Mouse (Mus musculus) lung, embryonic 15.5 days (tissue): ENCODE measurements around the gene 4933421I07Rik. TPM values are rescaled to one million over a fixed set of nuclear protein-coding genes. Genes with fewer than 3 reads are reported as not detected.

Experiments used
- ATAC-seq: fragments of 200-750 bp; cut with Nextera tagmentation; 2 replicates; pipeline ENCODE4 v1.8.0; 2017; ENCODE audit warnings: moderate number of reproducible peaks, borderline replicate concordance; ENCODE audit not compliant: low FRiP score, low TSS enrichment; ENCODE audit errors: extremely low read depth
- H3K27ac ChIP-seq: fragments of 300-500 bp; sonication (generic); 2 replicates; pipeline ENCODE4 v1.5.1; 2015; ENCODE audit warnings: moderate library complexity, mild to moderate bottlenecking, inconsistent platforms
- H3K27me3 ChIP-seq: fragments of 300-500 bp; sonication (generic); 2 replicates; pipeline ENCODE4 v1.6.1; 2015; ENCODE audit warnings: inconsistent platforms
- H3K36me3 ChIP-seq: fragments of 300-500 bp; sonication (generic); 2 replicates; pipeline ENCODE4 v1.6.1; 2015; ENCODE audit warnings: inconsistent platforms
- H3K4me1 ChIP-seq: fragments of 300-500 bp; sonication (generic); 2 replicates; pipeline ENCODE4 v1.6.1; 2015; ENCODE audit warnings: inconsistent platforms
- H3K4me2 ChIP-seq: fragments of 300-500 bp; sonication (generic); 2 replicates; pipeline ENCODE4 v1.6.1; 2015; ENCODE audit warnings: inconsistent platforms, mild to moderate bottlenecking, moderate library complexity
- H3K4me3 ChIP-seq: fragments of 300-500 bp; sonication (generic); 2 replicates; pipeline ENCODE4 v1.5.1; 2015; ENCODE audit warnings: mild to moderate bottlenecking, inconsistent platforms
- H3K9ac ChIP-seq: fragments of 300-500 bp; sonication (generic); 2 replicates; pipeline ENCODE4 v1.6.1; 2015; ENCODE audit warnings: inconsistent platforms
- H3K9me3 ChIP-seq: fragments of 300-500 bp; sonication (generic); 2 replicates; pipeline ENCODE4 v1.6.1; 2016; ENCODE audit warnings: inconsistent platforms
- WGBS: fragments of 180-500 bp; shearing (Covaris S2); methylation state at CpG from one replicate; pipeline ENCODE4 v1.1.7; 2015; 5-methylcytosine and 5-hydroxymethylcytosine counted together
- polyA plus RNA-seq: library from polyadenylated mRNA; unstranded; fragments of >200 nt; fragmentation: Nextera tagmentation; extraction: Ambion mirVana; gene quantifications from 2 replicates; pipeline ENCODE4 v1.2.1, GENCODE M21; 2015

The 4933421I07Rik gene
- polyA plus RNA-seq: not detected in 2 replicates

DNA sequence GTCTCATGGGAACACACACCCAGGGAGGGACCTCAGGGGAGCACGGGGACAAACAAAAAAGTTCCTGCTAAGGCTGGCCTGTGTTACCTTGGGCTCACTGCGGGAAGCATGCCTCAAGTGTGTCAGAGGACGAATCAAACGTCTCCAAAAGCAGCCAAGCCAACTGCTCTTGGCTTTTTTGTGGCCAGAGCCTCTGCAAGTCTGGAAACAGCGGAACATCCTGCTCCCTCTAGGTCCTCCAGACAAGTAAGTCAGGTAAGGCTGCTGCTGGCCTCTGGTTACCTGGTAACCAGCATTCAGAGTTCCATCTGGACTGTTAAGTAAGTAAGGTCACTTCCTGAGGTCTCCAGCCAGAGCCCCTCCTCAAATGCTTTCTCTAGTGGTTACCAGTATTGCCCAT, at the start of gene 4933421I07Rik:
Gene 4933421I07Rik, minus strand, starts transcription at position 271 of the 400 bp plus-strand sequence.
- no peak within 1 kb of the TSS for H3K4me2 ChIP-seq
- H3K9ac ChIP-seq: no peak within 1 kb of the TSS
- no peaks in the 10 kb centered on the region for H3K9me3 ChIP-seq
- no peak within 1 kb of the TSS for H3K4me3 ChIP-seq
- no peak for ATAC-seq
- 62% methylated on average over 5 of the region's 5 CpGs for WGBS
- no peaks in the 10 kb centered on the region for H3K4me1 ChIP-seq
- no peaks in the 10 kb centered on the region for H3K36me3 ChIP-seq
- H3K27ac ChIP-seq: no peak within 1 kb of the TSS
- H3K27me3 ChIP-seq: no peaks in the 10 kb centered on the region

DNA sequence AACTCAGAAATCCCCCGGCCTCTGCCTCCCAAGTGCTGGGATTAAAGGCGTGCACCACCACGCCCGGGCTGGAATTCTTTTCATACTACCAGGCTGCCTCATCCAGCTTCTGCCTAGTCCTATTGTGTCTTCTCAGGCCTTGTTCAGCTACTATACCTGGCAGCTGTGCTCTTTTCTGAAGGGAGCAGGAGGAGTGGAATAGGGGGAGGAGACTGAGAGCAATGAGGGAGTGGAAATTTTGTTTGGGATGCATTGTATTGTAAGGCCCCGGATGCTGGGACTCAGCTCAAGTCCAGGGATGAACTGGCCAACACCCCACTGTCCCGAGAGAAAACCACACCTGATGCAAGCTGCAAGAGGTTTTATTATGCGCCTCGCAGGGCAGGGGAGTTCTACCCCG, 49.4 kb upstream of the 4933421I07Rik start:
- Histone ChIP-seq H3K27ac (no peak overlapping the region), H3K9ac (no peak overlapping the region), H3K27me3 (no peaks in the 10 kb centered on the region), H3K4me1 (no peaks in the 10 kb centered on the region), H3K9me3 (no peaks in the 10 kb centered on the region), H3K4me2 (no peak overlapping the region), H3K36me3 (peaks cover 10% of the 10 kb centered on the region; the same call in 1 of the 2 replicates), H3K4me3 (no peak overlapping the region)
- ATAC-seq: no peak
- WGBS: 95% methylated on average over 9 of the region's 9 CpGs

DNA sequence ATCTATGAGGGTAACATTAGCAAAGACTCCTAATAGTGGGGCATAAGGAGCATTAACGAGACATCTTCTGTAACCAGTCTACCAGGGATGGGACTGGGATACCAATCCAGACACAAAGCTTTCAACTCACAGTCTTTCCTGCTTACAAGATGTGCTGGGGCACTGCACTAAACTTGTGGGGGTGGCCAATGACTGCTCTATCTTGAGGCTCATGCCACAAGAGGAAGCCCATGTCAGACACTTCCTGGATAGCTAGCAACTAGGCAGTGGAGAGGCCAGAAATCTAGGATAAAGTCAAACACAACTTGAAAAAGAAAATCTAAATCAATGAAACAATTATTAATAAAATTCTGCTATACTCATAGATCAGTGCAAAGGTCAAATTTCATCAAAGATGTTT, 48.3 kb upstream of the 4933421I07Rik start:
- Histone ChIP-seq H3K4me3 (no peak overlapping the region), H3K4me1 (no peaks in the 10 kb centered on the region), H3K9ac (no peak overlapping the region), H3K4me2 (no peak overlapping the region), H3K36me3 (peaks cover 10% of the 10 kb centered on the region; the same call in 1 of the 2 replicates), H3K9me3 (no peaks in the 10 kb centered on the region), H3K27me3 (no peaks in the 10 kb centered on the region), H3K27ac (no peak overlapping the region)
- WGBS: 100% methylated on average over 1 of the region's 1 CpGs
- no peak for ATAC-seq

DNA sequence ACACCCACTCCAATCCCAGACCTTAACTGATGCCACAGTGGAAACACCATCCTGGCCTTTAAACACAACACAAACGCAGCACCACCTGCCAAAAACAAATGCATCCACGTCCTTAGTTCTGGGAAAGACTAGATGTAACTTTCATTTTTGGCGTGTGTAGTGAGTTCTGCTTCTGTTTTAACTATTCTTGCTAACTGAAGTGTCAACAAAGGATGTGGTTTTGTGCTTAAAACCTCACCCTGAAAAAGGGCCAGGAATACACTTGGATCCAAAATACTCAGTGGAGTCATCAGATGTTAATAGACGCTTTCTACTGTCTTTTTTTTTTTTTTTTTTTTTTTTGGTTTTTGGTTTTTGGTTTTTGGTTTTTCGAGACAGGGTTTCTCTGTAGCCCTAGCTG, 42.9 kb upstream of the 4933421I07Rik start:
- H3K27me3 ChIP-seq: no peaks in the 10 kb centered on the region
- WGBS: 82% methylated on average over 5 of the region's 5 CpGs
- no peak for ATAC-seq

DNA sequence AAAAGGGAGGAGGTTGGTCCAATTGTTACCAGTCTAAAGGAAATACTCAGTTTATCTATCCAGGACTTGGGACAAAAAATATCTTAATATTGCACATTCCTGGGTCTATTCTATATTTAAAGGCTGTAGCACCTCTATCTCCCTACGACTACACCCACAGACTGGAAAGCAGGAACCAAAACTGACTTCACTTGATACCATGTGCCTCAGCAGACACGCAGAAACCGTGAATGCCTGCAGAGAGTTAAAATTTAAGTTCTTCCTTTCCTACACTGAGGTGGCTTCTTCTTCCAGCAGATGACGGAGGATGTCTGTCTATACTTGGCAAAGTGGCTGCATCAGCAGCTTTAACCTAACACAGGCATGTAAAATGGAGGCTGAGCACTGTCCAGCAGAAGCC, 42.4 kb upstream of the 4933421I07Rik start:
- no peak for ATAC-seq
- no peak overlapping the region for H3K9ac ChIP-seq
- H3K9me3 ChIP-seq: no peaks in the 10 kb centered on the region
- peaks cover 18% of the 10 kb centered on the region for H3K36me3 ChIP-seq
- 86% methylated on average over 4 of the region's 4 CpGs for WGBS
- H3K4me3 ChIP-seq: no peak overlapping the region
- H3K27me3 ChIP-seq: no peaks in the 10 kb centered on the region
- H3K27ac ChIP-seq: no peak overlapping the region
- no peak overlapping the region for H3K4me2 ChIP-seq
- no peaks in the 10 kb centered on the region for H3K4me1 ChIP-seq

More for the DNA sequence above, 42.9 kb upstream of the 4933421I07Rik start:
- Histone ChIP-seq H3K4me3 (no peak overlapping the region), H3K9ac (no peak overlapping the region), H3K4me1 (no peaks in the 10 kb centered on the region), H3K27ac (no peak overlapping the region), H3K9me3 (no peaks in the 10 kb centered on the region), H3K4me2 (no peak overlapping the region), H3K36me3 (peaks cover 18% of the 10 kb centered on the region)

DNA sequence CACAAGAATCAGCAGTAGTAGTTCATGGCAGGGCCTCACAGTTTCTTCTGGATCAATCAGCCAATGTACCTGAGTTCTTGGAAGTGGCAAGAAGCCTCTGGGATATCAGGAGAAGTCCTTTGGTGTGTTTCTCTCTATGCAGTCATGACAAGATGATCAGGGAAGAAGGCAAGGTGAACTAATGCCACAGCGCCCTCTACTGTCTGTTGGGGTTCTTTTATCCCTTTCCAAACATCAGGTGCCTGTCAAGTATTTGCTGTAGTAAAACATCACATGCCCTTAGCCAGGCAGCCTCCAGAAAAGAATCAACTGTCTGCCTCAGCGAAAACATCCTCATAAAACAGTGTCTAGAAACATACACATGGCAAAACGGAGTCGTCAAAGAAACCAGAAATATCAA, 6.7 kb upstream of the 4933421I07Rik start:
- Histone ChIP-seq H3K9me3 (no peaks in the 10 kb centered on the region), H3K27me3 (no peaks in the 10 kb centered on the region), H3K9ac (no peak overlapping the region), H3K4me2 (no peak overlapping the region), H3K27ac (no peak overlapping the region), H3K4me1 (no peaks in the 10 kb centered on the region), H3K4me3 (no peak overlapping the region), H3K36me3 (no peaks in the 10 kb centered on the region)
- 57% methylated on average over 4 of the region's 4 CpGs for WGBS
- ATAC-seq: no peak

DNA sequence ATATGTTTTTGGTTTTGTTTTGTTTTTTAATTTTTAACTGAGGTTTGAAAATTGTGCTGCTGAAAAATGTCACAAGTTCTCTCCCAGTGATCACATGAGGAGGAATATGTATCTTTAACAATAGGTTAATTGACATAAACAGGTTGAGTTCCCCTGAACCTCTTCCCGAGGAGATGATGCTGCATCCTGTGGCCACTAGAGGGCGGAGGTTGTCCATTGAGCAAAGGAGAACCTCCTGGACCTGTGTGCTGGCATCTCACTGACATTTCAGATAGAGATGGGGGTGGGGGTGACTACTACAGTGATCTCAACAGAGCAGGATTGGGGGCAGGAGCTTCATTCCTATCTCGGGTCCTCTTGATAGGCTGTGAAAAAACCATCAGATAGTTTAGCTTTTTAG, 2.7 kb upstream of the 4933421I07Rik start:
- Histone ChIP-seq H3K4me3 (no peak overlapping the region), H3K27me3 (no peaks in the 10 kb centered on the region), H3K4me1 (no peaks in the 10 kb centered on the region), H3K9me3 (no peaks in the 10 kb centered on the region), H3K36me3 (no peaks in the 10 kb centered on the region), H3K9ac (no peak overlapping the region), H3K4me2 (no peak overlapping the region), H3K27ac (no peak overlapping the region)
- WGBS: 31% methylated on average over 3 of the region's 3 CpGs
- ATAC-seq: no peak

DNA sequence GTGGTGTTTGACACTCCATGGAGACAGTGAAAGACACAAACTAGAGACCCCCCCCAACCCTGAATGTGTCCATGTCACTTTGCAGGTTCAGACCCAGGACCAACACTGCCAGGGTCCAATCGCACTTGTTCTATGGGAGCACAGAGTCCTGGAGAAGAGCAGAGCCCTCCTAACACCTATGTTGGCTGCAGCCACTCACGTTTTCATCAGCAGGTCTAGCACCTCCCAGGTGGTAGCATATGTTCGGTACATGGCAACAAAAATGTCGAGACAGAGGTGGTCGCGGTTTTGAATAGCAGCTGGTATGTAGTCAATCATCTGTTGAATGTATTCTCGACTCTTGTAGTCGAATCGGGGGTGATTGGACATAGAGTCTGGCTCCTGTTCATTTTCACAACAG, 568 bp downstream of the 4933421I07Rik start:
- no peak for ATAC-seq
- no peak overlapping the region for H3K27ac ChIP-seq
- 86% methylated on average over 9 of the region's 9 CpGs for WGBS

More for the DNA sequence above, 568 bp downstream of the 4933421I07Rik start:
- Histone ChIP-seq H3K27me3 (no peaks in the 10 kb centered on the region), H3K4me1 (no peaks in the 10 kb centered on the region), H3K9me3 (no peaks in the 10 kb centered on the region), H3K4me2 (no peak overlapping the region), H3K4me3 (no peak overlapping the region), H3K9ac (no peak overlapping the region), H3K36me3 (no peaks in the 10 kb centered on the region)

Other genes with a start within 250 kb of the 4933421I07Rik start
- not detected in 2 replicates for gene Vmn2r61, start 188.1 kb downstream of the 4933421I07Rik start, polyA plus RNA-seq
- gene Zfp141, start 57.6 kb upstream of the 4933421I07Rik start, polyA plus RNA-seq: 8.2 TPM in 2 replicates
- not detected in 2 replicates for gene Gm21028, start 130.5 kb upstream of the 4933421I07Rik start, polyA plus RNA-seq
- gene Zfp977, start 144.4 kb upstream of the 4933421I07Rik start, polyA plus RNA-seq: 2.2 and 2.5 TPM in 2 replicates
- gene Zfp976, start 194.5 kb upstream of the 4933421I07Rik start, polyA plus RNA-seq: 5.2 and 5.4 TPM in 2 replicates
- 7.7 and 10.1 TPM in 2 replicates for gene Zfp975, start 244.6 kb upstream of the 4933421I07Rik start, polyA plus RNA-seq